Mouse (Mus musculus) urinary bladder, postnatal 14 days (tissue): ENCODE data around the gene Parm1.

ENCODE experiments used
- DNase-seq: peaks from one replicate; pipeline ENCODE4 v3.0.0; 2021; ENCODE audit warnings: low spot score

Gene Parm1

DNA sequence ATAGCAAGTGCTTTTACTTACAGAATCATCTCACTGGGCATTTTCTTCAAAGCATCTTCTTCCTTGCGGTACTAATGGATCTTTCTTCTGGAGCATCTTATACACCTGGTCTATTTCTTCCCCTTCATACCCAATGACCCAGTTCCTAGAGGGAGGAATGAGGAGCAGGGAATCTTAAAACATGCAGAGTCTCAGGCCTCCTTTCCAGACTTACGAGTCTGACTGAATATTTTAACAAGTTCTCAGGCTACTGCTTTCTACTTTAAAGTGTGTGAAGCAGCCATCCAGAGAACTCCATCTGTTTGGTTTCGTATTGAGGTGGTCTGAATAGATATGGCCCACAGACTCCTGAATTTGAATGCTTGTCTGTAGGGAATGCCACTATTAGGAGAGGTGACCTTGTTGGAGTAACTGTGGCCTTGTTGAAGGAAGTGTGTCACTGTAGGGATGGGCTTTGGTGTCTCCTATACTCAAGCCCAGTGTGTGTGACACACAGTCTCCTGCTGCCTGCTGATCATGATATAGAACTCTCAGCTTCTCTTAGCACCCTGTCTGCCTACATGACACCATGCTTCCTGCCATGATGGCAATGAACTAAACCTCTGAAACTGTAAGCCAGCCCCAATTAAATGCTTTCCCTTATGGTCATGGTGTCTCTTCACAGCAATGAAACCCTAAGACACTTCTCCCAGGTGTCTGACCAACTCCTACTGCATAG, 137.1 kb downstream of the Parm1 start:
- DNase-seq, result no peak

DNA sequence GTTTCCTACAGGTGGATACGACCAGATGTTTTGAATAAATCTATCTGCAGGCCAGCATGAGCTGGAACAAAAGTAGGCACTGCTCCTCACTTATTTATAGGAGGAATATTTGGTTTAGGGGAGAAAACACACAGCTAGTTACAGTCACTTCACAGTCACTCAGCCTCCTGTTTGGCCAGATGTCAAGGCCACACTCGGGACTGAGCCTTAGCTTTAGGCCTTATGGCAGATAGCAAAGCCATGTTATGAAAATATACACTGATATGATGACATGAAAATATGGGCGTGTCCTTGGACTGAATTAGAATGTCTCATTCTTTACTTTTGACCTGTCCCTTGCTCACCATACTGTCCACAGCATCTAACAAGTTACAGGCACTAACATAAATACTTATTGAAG, 137.8 kb downstream of the Parm1 start:
- DNase-seq, result no peak

- DNase-seq, result no peak
Observed at GRCm38 (mm10) chr5:91662715-91663114, 145.3 kb downstream of the Parm1 start.

- DNase-seq, result no peak
Observed at GRCm38 (mm10) chr5:91667127-91667526, 149.7 kb downstream of the Parm1 start.

GRCm38 (mm10) chr5:91669235-91669634, 151.8 kb downstream of the Parm1 start:
- no peak for DNase-seq
